Mouse (Mus musculus) intestine, embryonic 16.5 days (tissue): ENCODE measurements at regions not wholly inside any gene's neighbourhood (a gene's known extent, or its start where the extent isn't known, plus 50 kb on each side); places are given as distances from the start of the nearest gene placed in this dataset.
A peak's percentile ranks its signal among the peaks of the same experiment; 100 is the strongest.

ENCODE experiments used
- ATAC-seq: fragments of 200-750 bp; cut with Nextera tagmentation; 2 replicates; pipeline ENCODE4 v1.8.0; 2017; ENCODE audit warnings: moderate TSS enrichment, moderate library complexity
- H3K27ac ChIP-seq: fragments of 300-500 bp; sonication (generic); 2 replicates; pipeline ENCODE4 v1.5.1; 2014; ENCODE audit warnings: mild to moderate bottlenecking, low read length
- H3K27me3 ChIP-seq: fragments of 300-500 bp; sonication (generic); replicated peaks from 2 replicates; pipeline ENCODE4 v1.6.1; 2014; ENCODE audit warnings: low read length, control low read depth, mixed read lengths; ENCODE audit not compliant: control insufficient read depth, insufficient read depth
- H3K36me3 ChIP-seq: fragments of 300-500 bp; sonication (generic); 2 replicates; pipeline ENCODE4 v1.6.1; 2014; ENCODE audit warnings: low read length, control low read depth; ENCODE audit not compliant: control insufficient read depth, insufficient read depth
- H3K4me1 ChIP-seq: fragments of 300-500 bp; sonication (generic); 2 replicates; pipeline ENCODE4 v1.6.1; 2014; ENCODE audit warnings: low read length, control low read depth, mixed read lengths; ENCODE audit not compliant: control insufficient read depth, insufficient read depth
- H3K4me2 ChIP-seq: fragments of 300-500 bp; sonication (generic); 2 replicates; pipeline ENCODE4 v1.6.1; 2014; ENCODE audit warnings: low read depth, low read length, control low read depth
- H3K4me3 ChIP-seq: fragments of 300-500 bp; sonication (generic); 2 replicates; pipeline ENCODE4 v1.5.1; 2014; ENCODE audit warnings: mild to moderate bottlenecking, low read length
- H3K9ac ChIP-seq: fragments of 300-500 bp; sonication (generic); 2 replicates; pipeline ENCODE4 v1.6.1; 2014; ENCODE audit warnings: low read depth, low read length
- H3K9me3 ChIP-seq: fragments of 300-500 bp; sonication (generic); 2 replicates; pipeline ENCODE4 v1.6.1; 2016; ENCODE audit warnings: low read length, control low read depth; ENCODE audit not compliant: control insufficient read depth
- WGBS: fragments of 180-500 bp; shearing (Covaris S2); extraction: QIAGEN DNeasy Blood & Tissue Kit; methylation state at CpG from one replicate; pipeline ENCODE4 v1.1.7; 2014; 5-methylcytosine and 5-hydroxymethylcytosine counted together

DNA sequence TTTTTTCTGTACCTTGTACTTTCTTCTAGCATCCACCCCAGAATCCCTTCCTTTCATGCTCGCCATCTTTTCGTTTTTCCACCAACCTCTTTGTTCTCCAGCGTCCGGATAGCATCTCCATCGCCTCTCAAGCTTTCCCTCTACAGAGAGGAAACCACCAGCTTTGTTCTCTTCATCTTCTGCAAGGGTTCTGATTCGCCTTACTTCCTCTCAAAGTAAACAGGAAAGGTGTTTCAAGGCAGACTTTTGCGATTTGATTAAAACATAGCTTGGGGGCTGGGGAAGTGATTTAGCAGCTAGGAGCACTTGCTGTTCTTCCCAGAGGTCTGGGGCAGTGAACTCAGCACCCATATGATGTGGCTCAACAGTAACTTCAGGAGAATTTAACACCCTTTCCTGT lies 71.4 kb downstream of the Emp1 start:
- no peaks in the 10 kb centered on the region for H3K27me3 ChIP-seq
- no peak for ATAC-seq
- no peak overlapping the region for H3K4me3 ChIP-seq
- no peaks in the 10 kb centered on the region for H3K9me3 ChIP-seq
- H3K27ac ChIP-seq = no peak overlapping the region
- H3K36me3 ChIP-seq = no peaks in the 10 kb centered on the region
- whole genome bisulfite sequencing = 75% methylated on average over 7 of the region's 7 CpGs
- no peak overlapping the region for H3K4me2 ChIP-seq
- H3K9ac ChIP-seq = no peak overlapping the region
- no peaks in the 10 kb centered on the region for H3K4me1 ChIP-seq

GRCm38 (mm10) chr6:135436315-135436714 lies 74.0 kb downstream of the Emp1 start:
- Histone ChIP-seq H3K36me3 (no peaks in the 10 kb centered on the region), H3K27ac (no peak overlapping the region), H3K4me3 (no peak overlapping the region), H3K4me2 (no peak overlapping the region), H3K27me3 (no peaks in the 10 kb centered on the region), H3K9ac (no peak overlapping the region), H3K4me1 (no peaks in the 10 kb centered on the region), H3K9me3 (no peaks in the 10 kb centered on the region)
- ATAC-seq = no peak
- WGBS = 67% methylated on average over 4 of the region's 4 CpGs

GRCm38 (mm10) chr6:135438271-135438670 lies 75.9 kb downstream of the Emp1 start:
- no peaks in the 10 kb centered on the region for H3K9me3 ChIP-seq
- no peak overlapping the region for H3K4me2 ChIP-seq
- WGBS = 96% methylated on average over 3 of the region's 3 CpGs
- ATAC-seq = no peak
- no peaks in the 10 kb centered on the region for H3K36me3 ChIP-seq
- no peak overlapping the region for H3K9ac ChIP-seq
- H3K4me3 ChIP-seq = no peak overlapping the region
- H3K27me3 ChIP-seq = no peaks in the 10 kb centered on the region
- H3K27ac ChIP-seq = no peak overlapping the region
- H3K4me1 ChIP-seq = no peaks in the 10 kb centered on the region

DNA sequence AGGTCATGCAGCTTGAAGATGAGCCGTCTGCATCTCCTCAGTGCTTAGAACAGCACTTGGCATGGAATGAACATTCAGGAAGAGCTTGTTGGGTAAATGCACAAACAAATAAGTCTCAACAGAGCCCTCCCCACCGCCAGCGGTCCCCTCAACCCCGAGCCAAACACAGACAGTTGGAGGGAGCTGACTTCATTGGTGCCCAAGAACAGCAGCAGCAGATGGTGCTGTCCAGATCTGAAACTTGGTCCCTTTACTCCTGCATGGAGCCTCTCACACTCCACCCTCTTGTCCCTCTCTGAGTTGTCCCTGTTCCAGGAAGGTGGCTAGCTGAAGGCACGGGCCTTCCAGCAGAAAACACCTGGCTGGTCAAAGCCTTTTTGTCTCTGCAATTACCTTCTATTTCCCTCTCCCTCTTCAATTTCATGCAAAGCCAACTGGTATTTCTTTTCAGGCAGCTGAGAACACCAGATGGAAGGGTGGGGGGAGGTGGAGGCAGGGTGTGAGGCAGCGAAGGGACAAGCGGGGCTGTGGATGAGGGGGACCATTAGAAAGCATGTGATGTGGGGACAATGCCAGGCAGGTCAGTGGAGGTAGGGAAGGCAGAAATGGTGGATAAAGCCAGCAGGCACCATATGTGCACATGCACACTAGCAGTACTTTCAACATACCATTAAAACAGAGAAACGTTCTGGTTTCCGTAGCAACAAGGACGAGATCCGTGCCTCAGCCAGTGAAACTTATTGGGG lies 79.0 kb downstream of the Emp1 start:
- Histone ChIP-seq H3K36me3 (no peaks in the 10 kb centered on the region), H3K4me1 (peaks cover 5% of the 10 kb centered on the region; the same call in 1 of the 2 replicates), H3K27me3 (no peaks in the 10 kb centered on the region), H3K4me2 (no peak overlapping the region), H3K9ac (no peak overlapping the region), H3K4me3 (no peak overlapping the region), H3K9me3 (no peaks in the 10 kb centered on the region), H3K27ac (no peak overlapping the region)
- no peak for ATAC-seq
- WGBS = 58% methylated on average over 11 of the region's 11 CpGs

DNA sequence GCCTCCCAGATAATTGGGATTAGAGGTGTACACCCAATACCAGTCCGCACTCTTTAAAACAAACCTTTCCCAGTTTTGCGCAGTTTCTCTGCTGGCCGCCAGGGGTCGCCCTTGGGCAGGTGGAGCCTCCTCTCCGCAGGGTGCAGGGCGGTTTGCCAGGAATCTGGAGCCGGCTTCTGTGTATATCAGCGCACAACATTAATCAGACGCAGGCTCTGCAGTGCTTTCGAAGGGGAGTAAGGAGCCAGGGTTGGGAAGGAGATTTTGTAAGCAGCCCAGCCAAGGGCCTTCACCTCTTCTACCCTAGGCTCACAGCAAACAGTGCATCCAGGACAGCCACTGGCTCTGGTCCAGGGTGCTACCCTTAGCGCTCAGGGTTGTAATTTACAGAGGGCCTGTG lies 82.3 kb downstream of the Emp1 start:
- no peaks in the 10 kb centered on the region for H3K36me3 ChIP-seq
- 3% methylated on average over 11 of the region's 11 CpGs for WGBS

DNA sequence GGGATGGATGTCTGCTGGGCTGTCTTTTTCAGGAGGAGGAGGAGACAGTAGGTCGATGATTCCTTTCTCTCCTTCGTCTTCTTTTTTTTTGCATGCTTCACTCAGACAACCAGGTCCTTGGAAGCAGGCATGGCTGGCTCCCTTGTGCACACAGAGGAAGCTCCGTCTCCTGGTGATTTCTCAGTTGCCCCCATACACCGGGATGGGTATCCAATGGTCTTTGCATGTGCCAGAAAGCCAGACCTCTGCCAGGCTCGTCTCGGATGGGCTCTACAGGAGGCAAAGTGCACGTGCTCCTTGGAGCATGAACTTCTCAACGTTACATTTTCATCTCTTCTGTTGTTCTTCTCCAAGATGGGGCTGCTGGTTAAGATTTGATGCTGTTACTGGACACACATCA lies 82.7 kb downstream of the Emp1 start:
- Histone ChIP-seq H3K27me3 (no peaks in the 10 kb centered on the region), H3K4me1 (peaks cover 5% of the 10 kb centered on the region; the same call in 1 of the 2 replicates), H3K4me3 (no peak overlapping the region), H3K27ac (no peak overlapping the region), H3K9me3 (no peaks in the 10 kb centered on the region), H3K9ac (no peak overlapping the region), H3K36me3 (no peaks in the 10 kb centered on the region), H3K4me2 (no peak overlapping the region)
- 31% methylated on average over 8 of the region's 8 CpGs for WGBS
- no peak; the same call in 1 of the 2 replicates for ATAC-seq

More for the DNA sequence above, 82.3 kb downstream of the Emp1 start:
- no peak overlapping the region for H3K4me2 ChIP-seq
- no peak overlapping the region for H3K9ac ChIP-seq
- H3K27me3 ChIP-seq = no peaks in the 10 kb centered on the region
- no peak overlapping the region for H3K27ac ChIP-seq
- H3K9me3 ChIP-seq = no peaks in the 10 kb centered on the region
- ATAC-seq = peak; percentile 95
- H3K4me3 ChIP-seq = no peak overlapping the region
- H3K4me1 ChIP-seq = peaks cover 5% of the 10 kb centered on the region; the same call in 1 of the 2 replicates

DNA sequence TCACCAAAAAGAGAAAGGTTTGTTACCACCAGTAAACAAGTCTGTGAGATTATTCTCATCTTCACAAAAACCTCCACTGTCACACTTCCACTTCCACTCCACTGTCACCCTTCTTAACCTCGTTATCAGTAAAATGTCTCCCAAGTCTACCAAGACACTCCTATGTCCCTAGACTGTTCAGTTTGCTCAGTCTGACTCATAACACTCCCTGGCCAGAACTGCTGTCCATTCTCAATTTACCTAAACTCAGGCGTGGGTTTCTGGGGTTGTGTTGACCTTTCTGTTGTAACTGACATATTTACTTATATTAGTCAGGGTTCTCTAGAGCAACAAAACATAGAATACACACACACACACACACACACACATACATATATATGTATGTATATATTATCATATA lies 85.5 kb downstream of the Emp1 start:
- Histone ChIP-seq H3K9me3 (no peaks in the 10 kb centered on the region), H3K4me2 (no peak overlapping the region), H3K9ac (no peak overlapping the region), H3K4me1 (peaks cover 5% of the 10 kb centered on the region; the same call in 1 of the 2 replicates), H3K36me3 (no peaks in the 10 kb centered on the region), H3K27me3 (no peaks in the 10 kb centered on the region), H3K27ac (no peak overlapping the region), H3K4me3 (no peak overlapping the region)
- WGBS = 57% methylated on average over 2 of the region's 2 CpGs
- no peak for ATAC-seq

GRCm38 (mm10) chr6:135449228-135449627 lies 86.9 kb downstream of the Emp1 start:
- Histone ChIP-seq H3K9ac (no peak overlapping the region), H3K36me3 (no peaks in the 10 kb centered on the region), H3K4me1 (peaks cover 5% of the 10 kb centered on the region; the same call in 1 of the 2 replicates), H3K9me3 (no peaks in the 10 kb centered on the region), H3K4me2 (no peak overlapping the region), H3K4me3 (no peak overlapping the region), H3K27me3 (no peaks in the 10 kb centered on the region), H3K27ac (no peak overlapping the region)
- 73% methylated on average over 5 of the region's 5 CpGs for WGBS
- ATAC-seq = no peak

DNA sequence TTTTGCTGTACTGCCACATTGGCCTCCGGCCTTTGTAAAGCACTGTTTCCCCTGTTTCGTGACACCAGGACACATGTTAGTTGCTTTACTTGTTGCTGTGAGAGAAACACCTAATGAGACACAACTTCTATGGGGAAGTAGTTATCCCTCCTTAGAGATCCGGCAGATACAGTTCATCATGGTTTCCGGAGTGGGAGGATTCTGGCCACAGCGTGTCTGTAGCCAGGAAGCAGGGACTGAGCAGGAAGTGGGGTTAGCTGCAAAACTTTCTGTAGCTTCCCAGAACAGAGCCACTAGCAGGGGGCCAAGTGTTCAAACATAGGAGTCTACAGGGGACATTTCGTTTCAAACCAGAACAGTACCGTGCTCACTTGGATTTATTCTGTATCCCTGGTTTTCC lies 88.2 kb downstream of the Emp1 start:
- Histone ChIP-seq H3K27ac (no peak overlapping the region), H3K4me1 (no peaks in the 10 kb centered on the region), H3K9me3 (no peaks in the 10 kb centered on the region), H3K27me3 (no peaks in the 10 kb centered on the region), H3K9ac (no peak overlapping the region), H3K36me3 (no peaks in the 10 kb centered on the region), H3K4me3 (no peak overlapping the region), H3K4me2 (no peak overlapping the region)
- WGBS = 85% methylated on average over 7 of the region's 7 CpGs
- ATAC-seq = no peak
